Mouse (Mus musculus) layer of hippocampus, postnatal 25 days (tissue): ENCODE results near the gene Ace2. TPM values are rescaled to one million over a fixed set of nuclear protein-coding genes. Genes with fewer than 3 reads are reported as not detected.
A peak's percentile ranks its signal among the peaks of the same experiment; 100 is the strongest.

Experiments used
- DNase-seq, 2 experiments: peaks; one replicate each; pipeline ENCODE4 v3.0.0; 2022; ENCODE audit warnings: mixed read lengths in 2 of 2, low spot score in 1 of 2; ENCODE audit errors: extremely low spot score in 1 of 2
- total RNA-seq, 2 experiments: library from RNA; stranded (reverse); gene quantifications; 2 replicates each; pipeline ENCODE4 v1.2.3; 2021

Gene Ace2
- total RNA-seq, 2 experiments from 2014 or later: 1.6 to 1.7 TPM

- no peak for DNase-seq
These were observed 39.7 kb downstream of the Ace2 start for GRCm38 (mm10) chrX:164178856-164179255.

GRCm38 (mm10) chrX:164179746-164180145 lies 40.6 kb downstream of the Ace2 start:
- DNase-seq: peak; percentile 21 to 57

GRCm38 (mm10) chrX:164183844-164184243 lies 44.7 kb downstream of the Ace2 start:
- peak in 1 of 2 experiments; percentile 46 for DNase-seq

- DNase-seq: no peak
These were observed 50.7 kb downstream of the Ace2 start for GRCm38 (mm10) chrX:164189880-164190279.

- no peak for DNase-seq
These were observed 58.5 kb downstream of the Ace2 start for GRCm38 (mm10) chrX:164197679-164198078.

- no peak for DNase-seq
These were observed 61.4 kb downstream of the Ace2 start for GRCm38 (mm10) chrX:164200547-164200946.

- DNase-seq: no peak
These were observed 82.9 kb downstream of the Ace2 start for GRCm38 (mm10) chrX:164221989-164222388.

GRCm38 (mm10) chrX:164233380-164233779 lies 94.2 kb downstream of the Ace2 start:
- DNase-seq: no peak

Other genes starting within 250 kb of the Ace2 start
- 10 to 100 TPM; 39.3 to 41.6 TPM for gene Ap1s2, start 230.3 kb upstream of the Ace2 start, total RNA-seq
- 10 to 100 TPM; 46.6 to 47.8 TPM for gene Zrsr2, start 180.7 kb upstream of the Ace2 start, total RNA-seq
- 1 to 10 TPM; 2.9 to 3.3 TPM for gene Car5b, start 111.3 kb upstream of the Ace2 start, total RNA-seq
- gene Siah1b, start 62.8 kb upstream of the Ace2 start, total RNA-seq: 10 to 100 TPM in 1 of 2 experiments, 1 to 10 TPM in 1; 9.7 to 13.5 TPM
- not detected for gene Cltrn, start 50.5 kb upstream of the Ace2 start, total RNA-seq
- gene Bmx, start 118.9 kb downstream of the Ace2 start, total RNA-seq: under 1 TPM; 0.61 to 0.74 TPM
- 1 to 10 TPM; 5.2 to 5.9 TPM for gene Pir, start 130.0 kb downstream of the Ace2 start, total RNA-seq
- gene Vegfd, start 234.0 kb downstream of the Ace2 start, total RNA-seq: 1 to 10 TPM; 1.7 to 4.2 TPM